8 mouse cellular contexts compared by ENCODE assay signal in the genomic region with DNA sequence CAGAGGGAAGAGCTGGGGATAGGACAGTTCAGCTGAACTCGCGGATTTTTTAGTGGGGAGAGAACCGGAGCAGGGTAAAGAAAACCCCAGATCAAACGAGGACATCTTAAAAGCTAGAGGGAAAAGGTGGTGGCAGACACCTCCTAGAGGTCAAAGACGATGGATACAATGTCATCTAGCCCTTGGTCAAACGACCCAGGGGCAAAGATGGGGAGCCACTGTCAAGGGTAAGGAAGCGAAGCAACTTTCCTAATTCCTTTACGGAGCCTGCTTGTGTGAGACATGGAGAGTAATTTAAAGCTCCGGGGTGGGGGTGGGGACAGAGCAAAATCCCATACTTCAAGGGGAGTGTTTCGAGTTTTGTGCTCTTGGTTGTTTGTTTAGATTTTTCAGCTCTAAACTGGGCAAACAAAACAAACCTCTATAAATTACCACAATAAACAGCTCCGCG. TPM values are rescaled to one million over a fixed set of nuclear protein-coding genes. Genes with fewer than 3 reads are reported as not detected.
DNase-seq lines count a peak whose midpoint lies in the region; ATAC-seq and TF ChIP-seq lines count a peak whose summit lies in the region.

No protein-coding gene starts in this region.

- no peak for TF ChIP-seq POLR2A in kidney, adult 2 months (IDR thresholded peaks at IDR 0.05; ENCODE audit: low read depth, low read length)

- ATAC-seq in cerebellum, adult (ENCODE audit: insufficient number of reproducible peaks, low FRiP score, low TSS enrichment): peak; percentile 17; the same call in 1 of the 2 replicates
- peak; percentile 24 for ATAC-seq in forebrain, embryonic 16.5 days

- peak overlapping the region; percentile 98 for H3K27ac ChIP-seq in forebrain, embryonic 16.5 days (ENCODE audit: low read length)
- peak overlapping the region; percentile 94 for H3K27ac ChIP-seq in kidney, adult 2 months (ENCODE audit: insufficient read depth, low read depth, low read length)

- H3K4me3 ChIP-seq in forebrain, embryonic 16.5 days (replicated peaks; ENCODE audit: low read length): peak overlapping the region; percentile 72
- peak overlapping the region; percentile 74 for H3K4me3 ChIP-seq in kidney, adult 2 months (ENCODE audit: insufficient read depth, low read depth, low read length)

- no peaks in the 10 kb centered on the region for H3K9me3 ChIP-seq in forebrain, embryonic 16.5 days (ENCODE audit: control insufficient read depth, low read length)

- peak; percentile 28; the same call in 1 of the 2 replicates for TF ChIP-seq CTCF in kidney, adult 2 months (conservative IDR thresholded peaks at IDR 0.05; ENCODE audit: insufficient read depth, insufficient read length, low read depth, low read length)

- WGBS in forebrain, embryonic 16.5 days: under 1% methylated on average over 12 of the region's 12 CpGs
- WGBS in kidney, adult 2 months: under 1% methylated on average over 12 of the region's 12 CpGs

- no peaks in the 10 kb centered on the region for H3K36me3 ChIP-seq in forebrain, embryonic 16.5 days (ENCODE audit: control insufficient read depth, insufficient read depth)
- no peaks in the 10 kb centered on the region for H3K36me3 ChIP-seq in kidney, adult 2 months (ENCODE audit: control insufficient read depth, insufficient read depth, low read length)

- peak; percentile 72 for DNase-seq in embryo, embryonic 10.5 days (ENCODE audit: low spot score)
- no peak for DNase-seq in embryo, embryonic 11 days
- peak; percentile 49 for DNase-seq in kidney, adult 2 months
- peak; percentile 17 for DNase-seq in lung, postnatal 14 days
- DNase-seq in spleen, adult 18-20 months: peak; percentile 19 to 42
- no peak for DNase-seq in ovary, postnatal 10 days (ENCODE audit: low spot score)

- peak overlapping the region; percentile 60 for H3K9ac ChIP-seq in forebrain, embryonic 16.5 days (replicated peaks; ENCODE audit: low read depth, low read length)

- H3K27me3 ChIP-seq in forebrain, embryonic 16.5 days (replicated peaks; ENCODE audit: control insufficient read depth, insufficient read depth, low read length): no peaks in the 10 kb centered on the region
- no peaks in the 10 kb centered on the region for H3K27me3 ChIP-seq in kidney, adult 2 months (replicated peaks; ENCODE audit: control insufficient read depth, insufficient read depth, low read length)

- H3K4me2 ChIP-seq in forebrain, embryonic 16.5 days (ENCODE audit: low read length): peak overlapping the region; percentile 86

- peaks cover 19% of the 10 kb centered on the region for H3K4me1 ChIP-seq in forebrain, embryonic 16.5 days (replicated peaks; ENCODE audit: control insufficient read depth, insufficient read depth, low read length)
- peaks cover 15% of the 10 kb centered on the region; the same call in 1 of the 2 replicates for H3K4me1 ChIP-seq in kidney, adult 2 months (ENCODE audit: control insufficient read depth, insufficient read depth, low read length)

RNA-seq across cellular contexts. Expression of gene Bola1, which starts 0.3 kb away (rescaled TPM):
- 64.1 and 64.3 TPM in 2 replicates for polyA plus RNA-seq in forebrain, embryonic 16.5 days (2015; fragmentation: Nextera tagmentation; extraction: Ambion mirVana)
- 67.8 and 79.8 TPM in 2 replicates for polyA plus RNA-seq in kidney, adult 2 months (2012; rRNA removed)

RNA-seq across cellular contexts. Expression of gene Hist2h2ab, which starts 0.4 kb away (rescaled TPM):
- not detected in 2 replicates for polyA plus RNA-seq in forebrain, embryonic 16.5 days (2015; fragmentation: Nextera tagmentation; extraction: Ambion mirVana)
- polyA plus RNA-seq in kidney, adult 2 months (2012; rRNA removed): 0.66 and 1.7 TPM in 2 replicates

RNA-seq across cellular contexts. Expression of gene Hist2h2ac, which starts 1.5 kb away (rescaled TPM):
- polyA plus RNA-seq in forebrain, embryonic 16.5 days (2015; fragmentation: Nextera tagmentation; extraction: Ambion mirVana): 2.1 and 3.3 TPM in 2 replicates
- polyA plus RNA-seq in kidney, adult 2 months (2012; rRNA removed): 3.7 and 6.3 TPM in 2 replicates

RNA-seq across cellular contexts. Expression of gene Hist2h2be, which starts 1.7 kb away (rescaled TPM):
- polyA plus RNA-seq in forebrain, embryonic 16.5 days (2015; fragmentation: Nextera tagmentation; extraction: Ambion mirVana): 8.6 and 10.8 TPM in 2 replicates
- 5.1 and 6.0 TPM in 2 replicates for polyA plus RNA-seq in kidney, adult 2 months (2012; rRNA removed)

RNA-seq across cellular contexts. Expression of gene Hist2h3c2, which starts 19.7 kb away (rescaled TPM):
- 2.4 and 3.4 TPM in 2 replicates for polyA plus RNA-seq in forebrain, embryonic 16.5 days (2015; fragmentation: Nextera tagmentation; extraction: Ambion mirVana)
- 8.6 and 12.9 TPM in 2 replicates for polyA plus RNA-seq in kidney, adult 2 months (2012; rRNA removed)

Comparison
In these comparisons a context has a peak if more than half of its experiments do, and no peak if none do; other contexts are left out.
1. DNase-seq: peak in embryo, embryonic 10.5 days (single experiment), kidney, adult 2 months (single experiment), lung, postnatal 14 days (single experiment) and spleen, adult 18-20 months (2 of 2); none in embryo, embryonic 11 days (single experiment) and ovary, postnatal 10 days (single experiment).